Mouse (Mus musculus) adrenal gland, postnatal 10 days (tissue): ENCODE data around the gene Naa60. TPM values are rescaled to one million over a fixed set of nuclear protein-coding genes. Genes with fewer than 3 reads are reported as not detected.

Experiments used
- DNase-seq: peaks from one replicate; pipeline ENCODE4 v3.0.0; 2021; ENCODE audit warnings: mixed read lengths
- long read RNA-seq, 2 experiments: library from polyadenylated mRNA; stranded (forward); transcript quantifications; one replicate each; pipeline ENCODE4 v2.0.0; 2021
- total RNA-seq, 2 experiments: library from RNA; stranded (reverse); gene quantifications; 2 replicates each; pipeline ENCODE4 v1.2.3; 2021

Gene Naa60
- total RNA-seq = 10 to 100 TPM; 71.5 to 79.4 TPM
- long read RNA-seq, experiment 1, transcript Naa60-212 (7 exons, 2,424 nt) = major isoform, 14 of 22 reads
- long read RNA-seq, experiment 1, partial matches to known transcripts = 6 of 22 reads
- long read RNA-seq, experiment 1, other reads (novel, unspliced or antisense) = 0 of 22 reads
- long read RNA-seq, experiment 2, transcript Naa60-212 (7 exons, 2,424 nt) = major isoform, 22 of 36 reads
- long read RNA-seq, experiment 2, partial matches to known transcripts = 0 of 36 reads
- long read RNA-seq, experiment 2, other reads (novel, unspliced or antisense) = 13 of 36 reads

GRCm38 (mm10) chr16:3872216-3873047 is at the start of gene Naa60:
Naa60 (plus strand) TSS chr16:3872375.
- peak; percentile 94 for DNase-seq

- DNase-seq = no peak
Measured at GRCm38 (mm10) chr16:3828021-3828420, 44.2 kb upstream of the Naa60 start.

- DNase-seq = no peak
Measured at GRCm38 (mm10) chr16:3829727-3830126, 42.4 kb upstream of the Naa60 start.

- DNase-seq = no peak
Measured at GRCm38 (mm10) chr16:3830588-3831109, 41.5 kb upstream of the Naa60 start, which contains the start of gene Olfr15. Olfr15 (plus strand) TSS chr16:3830878.

- DNase-seq = no peak
Measured at GRCm38 (mm10) chr16:3835461-3835860, 36.7 kb upstream of the Naa60 start.

- DNase-seq = peak; percentile 47
Measured at GRCm38 (mm10) chr16:3839157-3839885, 32.9 kb upstream of the Naa60 start.

- DNase-seq = no peak
Measured at GRCm38 (mm10) chr16:3842989-3843388, 29.2 kb upstream of the Naa60 start.

GRCm38 (mm10) chr16:3843796-3844195 is 28.4 kb upstream of the Naa60 start:
- no peak for DNase-seq

GRCm38 (mm10) chr16:3846711-3847518 is 25.3 kb upstream of the Naa60 start, which contains the start of gene Zfp174:
Zfp174 (plus strand) TSS chr16:3847268.
- peak; percentile 94 for DNase-seq

- no peak for DNase-seq
Measured at GRCm38 (mm10) chr16:3847871-3848270, 24.3 kb upstream of the Naa60 start.

- no peak for DNase-seq
Measured at GRCm38 (mm10) chr16:3848416-3848815, 23.8 kb upstream of the Naa60 start.

GRCm38 (mm10) chr16:3851301-3851700 is 20.9 kb upstream of the Naa60 start:
- DNase-seq = peak; percentile 65

GRCm38 (mm10) chr16:3852586-3852985 is 19.6 kb upstream of the Naa60 start:
- DNase-seq = no peak

- no peak for DNase-seq
Measured at GRCm38 (mm10) chr16:3854437-3855182, 17.6 kb upstream of the Naa60 start.

GRCm38 (mm10) chr16:3855776-3856175 is 16.4 kb upstream of the Naa60 start:
- DNase-seq = no peak

- no peak for DNase-seq
Measured at GRCm38 (mm10) chr16:3859254-3859653, 12.9 kb upstream of the Naa60 start.

GRCm38 (mm10) chr16:3871815-3872214 is 360 bp upstream of the Naa60 start:
- no peak for DNase-seq

GRCm38 (mm10) chr16:3876346-3876745 is 4.2 kb downstream of the Naa60 start:
- DNase-seq = no peak

GRCm38 (mm10) chr16:3884201-3885064 is 12.3 kb downstream of the Naa60 start, which contains the start of the genes Zfp597 and Gm20695:
Zfp597 (minus strand) TSS chr16:3884561.
Gm20695 (plus strand) TSS chr16:3884648.
- peak; percentile 97 for DNase-seq
